Mouse (Mus musculus) E14TG2a.4 (cell line): ENCODE measurements at regions not wholly inside any gene's neighbourhood (a gene's known extent, or its start where the extent isn't known, plus 50 kb on each side); places are given as distances from the start of the nearest gene placed in this dataset.
A peak's percentile ranks its signal among the peaks of the same experiment; 100 is the strongest.
"Not testable (repeated sequence)": the region's sequence is repeated elsewhere in the genome, so short reads cannot be mapped to it uniquely, and the experiment has no call there.

Experiments used
- H3K27me3 ChIP-seq: 2 replicates; pipeline ENCODE4 v1.6.1; 2014; ENCODE audit warnings: low read length, control low read depth; ENCODE audit not compliant: insufficient read depth
- H3K36me3 ChIP-seq: 2 replicates; pipeline ENCODE4 v1.6.1; 2014; ENCODE audit warnings: low read length, control low read depth; ENCODE audit not compliant: insufficient read depth
- H3K4me1 ChIP-seq: replicated peaks from 2 replicates; pipeline ENCODE4 v1.6.1; 2014; ENCODE audit warnings: low read depth, low read length, control low read depth
- H3K4me3 ChIP-seq: replicated peaks from 2 replicates; pipeline ENCODE4 v1.5.1; 2014; ENCODE audit warnings: mild to moderate bottlenecking, low read length
- H3K9me3 ChIP-seq: 2 replicates; pipeline ENCODE4 v1.6.1; 2014; ENCODE audit warnings: low read length, control low read depth
- CTCF ChIP-seq: conservative IDR thresholded peaks from 2 replicates; pipeline ENCODE4 v1.5.1; 2014; ENCODE audit warnings: low read length
- NANOG ChIP-seq: IDR thresholded peaks from 2 replicates; pipeline ENCODE4 v1.6.1; 2014; ENCODE audit warnings: borderline replicate concordance, low read length, mixed read lengths
- POU5F1 ChIP-seq: IDR thresholded peaks from 2 replicates; pipeline ENCODE4 v1.6.1; 2014; ENCODE audit warnings: low read length, borderline replicate concordance

DNA sequence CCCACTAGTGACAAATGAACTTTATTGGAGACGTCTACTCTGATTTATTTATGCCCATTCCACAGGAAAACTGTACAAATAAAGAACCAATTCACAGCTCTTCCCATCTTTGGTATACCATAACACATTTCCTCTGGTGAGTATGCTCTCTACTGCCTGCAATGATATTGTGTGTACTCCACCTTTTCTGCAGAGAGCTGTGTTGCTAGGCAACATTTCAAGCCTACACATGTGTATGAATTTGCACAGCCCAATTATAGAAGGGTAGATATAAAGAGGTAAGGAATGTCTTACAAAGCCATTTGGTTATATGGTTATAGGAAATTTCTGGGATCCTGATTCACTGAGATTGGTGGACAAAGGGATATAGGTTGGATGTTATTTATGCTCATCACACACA, 227.4 kb downstream of the 4931408C20Rik start:
- Histone ChIP-seq H3K9me3 (no peaks in the 10 kb centered on the region), H3K36me3 (no peaks in the 10 kb centered on the region), H3K4me3 (no peak overlapping the region), H3K27me3 (no peaks in the 10 kb centered on the region), H3K4me1 (no peaks in the 10 kb centered on the region)
- TF ChIP-seq CTCF: no peak
- TF ChIP-seq NANOG: no peak
- no peak for TF ChIP-seq POU5F1

DNA sequence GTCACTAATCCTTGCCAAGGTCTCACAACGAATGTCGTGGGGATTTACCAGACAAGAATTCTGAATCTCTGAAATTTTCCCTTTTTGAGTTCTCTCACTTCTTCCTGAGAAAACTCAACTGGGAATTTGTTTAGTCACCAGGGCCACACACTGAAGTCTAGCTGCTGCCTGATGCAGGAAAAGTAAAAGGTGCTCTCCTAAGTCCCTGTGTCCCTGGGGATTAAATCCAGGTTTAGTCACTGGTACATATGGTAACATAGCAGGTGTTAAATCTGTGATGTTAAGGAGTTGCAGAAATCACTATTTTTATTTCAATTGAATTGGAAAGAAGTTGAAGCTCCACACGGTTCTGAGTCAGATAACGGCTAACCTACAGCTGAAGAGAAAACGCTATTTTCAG, 260.9 kb downstream of the 4931408C20Rik start:
- TF ChIP-seq NANOG (no peak), POU5F1 (no peak), CTCF (no peak)
- H3K4me1 ChIP-seq: no peaks in the 10 kb centered on the region
- no peaks in the 10 kb centered on the region for H3K36me3 ChIP-seq
- H3K27me3 ChIP-seq: no peaks in the 10 kb centered on the region
- H3K9me3 ChIP-seq: no peaks in the 10 kb centered on the region
- no peak overlapping the region for H3K4me3 ChIP-seq

DNA sequence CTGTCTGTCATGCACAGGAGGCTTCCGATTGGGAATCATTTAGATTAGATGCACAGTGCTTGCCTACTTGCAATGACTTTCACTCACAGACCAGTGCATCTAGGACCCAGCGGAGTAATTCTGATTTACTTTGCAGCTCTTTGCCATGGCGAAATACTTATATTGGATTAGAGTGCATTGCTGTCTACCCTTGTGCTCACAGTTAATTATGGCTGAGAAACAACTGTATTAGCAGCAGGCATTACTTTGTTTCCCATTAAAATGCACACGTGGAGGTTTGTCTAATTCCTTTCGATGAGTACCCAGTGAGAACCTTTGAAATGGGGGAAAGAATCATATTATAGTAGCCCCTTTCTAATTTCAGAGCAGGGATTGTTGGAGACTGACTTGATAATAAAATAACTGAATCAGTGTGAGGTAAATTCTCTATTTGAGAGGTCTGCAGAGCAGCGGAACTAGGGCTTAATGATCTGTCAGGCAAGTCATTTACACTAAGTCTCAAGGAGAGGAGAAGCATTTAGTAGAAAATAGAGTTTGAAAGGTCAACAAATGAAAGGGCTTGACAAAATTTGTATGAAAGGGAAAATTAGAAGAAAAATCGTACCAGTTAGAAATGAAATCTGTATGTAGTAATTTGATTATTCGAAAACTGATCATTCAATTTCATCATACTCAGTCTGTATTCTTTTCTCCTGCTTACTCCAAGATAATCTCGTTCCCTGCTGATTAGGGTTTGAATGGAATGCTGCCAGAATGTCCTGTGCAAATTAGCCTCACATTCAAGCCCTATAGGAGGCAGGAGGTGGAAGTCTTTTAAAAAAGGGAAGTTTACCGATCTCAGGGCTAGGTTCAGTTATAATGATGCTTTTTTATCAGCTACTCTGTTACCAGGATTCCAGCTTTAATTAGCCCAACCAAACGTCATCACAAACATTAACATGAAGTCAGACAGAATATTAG, 299.0 kb downstream of the 4931408C20Rik start:
- no peaks in the 10 kb centered on the region for H3K36me3 ChIP-seq
- TF ChIP-seq POU5F1: no peak
- no peak for TF ChIP-seq NANOG
- TF ChIP-seq CTCF: no peak
- H3K4me3 ChIP-seq: no peak overlapping the region
- no peaks in the 10 kb centered on the region for H3K9me3 ChIP-seq
- H3K27me3 ChIP-seq: no peaks in the 10 kb centered on the region
- peaks cover 9% of the 10 kb centered on the region; the same call in 1 of the 2 replicates for H3K4me1 ChIP-seq

DNA sequence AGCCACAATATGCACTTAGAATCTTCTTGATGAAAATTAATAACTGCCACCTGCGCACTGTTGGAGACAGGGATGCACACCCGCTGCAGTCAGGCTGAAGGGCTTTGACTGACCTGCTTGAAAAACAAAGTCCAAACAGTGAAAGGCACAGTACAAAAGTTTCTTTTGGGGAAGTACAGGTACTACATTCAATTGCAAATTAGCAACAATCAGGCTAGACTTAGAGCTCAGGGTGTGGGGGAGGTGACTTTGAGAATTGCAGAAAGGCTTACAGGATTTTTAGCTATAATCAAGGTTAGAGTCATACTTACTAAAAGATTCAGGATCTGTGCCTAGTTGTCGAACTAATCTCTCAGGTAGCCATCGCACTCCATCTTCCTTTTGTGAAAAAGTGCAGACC, 346.7 kb downstream of the 4931408C20Rik start:
- Histone ChIP-seq H3K9me3 (peaks cover 12% of the 10 kb centered on the region), H3K27me3 (no peaks in the 10 kb centered on the region), H3K4me1 (0 out of 2 replicates have a peak, but pooled peaks cover 4% of the 10 kb centered on the region), H3K4me3 (no peak overlapping the region), H3K36me3 (no peaks in the 10 kb centered on the region)
- no peak for TF ChIP-seq CTCF
- TF ChIP-seq NANOG: peak; percentile 89
- 0 out of 2 replicates have a peak, but pooled peaks have one; percentile 16 for TF ChIP-seq POU5F1

DNA sequence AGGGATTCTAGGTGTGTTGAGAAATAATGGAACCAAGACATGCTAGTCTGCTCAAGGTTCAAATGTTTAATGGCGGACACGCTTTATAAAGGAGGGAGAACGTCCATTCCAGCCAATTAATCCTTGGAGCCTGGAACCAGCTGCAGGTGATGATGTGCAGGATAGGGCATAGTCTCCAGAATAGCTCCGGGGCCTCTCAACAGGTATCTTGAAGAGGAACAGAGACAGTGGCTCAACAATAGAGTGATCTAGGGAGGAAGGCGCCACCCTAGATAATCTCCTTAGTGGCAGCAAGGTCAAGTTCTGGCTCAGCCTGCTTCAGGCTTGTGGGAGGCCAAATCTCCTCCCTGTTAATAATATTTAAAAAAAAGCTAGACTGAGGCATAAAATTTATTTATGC, 347.4 kb downstream of the 4931408C20Rik start:
- H3K4me3 ChIP-seq, H3K36me3 ChIP-seq, H3K27me3 ChIP-seq: not testable (repeated sequence)

DNA sequence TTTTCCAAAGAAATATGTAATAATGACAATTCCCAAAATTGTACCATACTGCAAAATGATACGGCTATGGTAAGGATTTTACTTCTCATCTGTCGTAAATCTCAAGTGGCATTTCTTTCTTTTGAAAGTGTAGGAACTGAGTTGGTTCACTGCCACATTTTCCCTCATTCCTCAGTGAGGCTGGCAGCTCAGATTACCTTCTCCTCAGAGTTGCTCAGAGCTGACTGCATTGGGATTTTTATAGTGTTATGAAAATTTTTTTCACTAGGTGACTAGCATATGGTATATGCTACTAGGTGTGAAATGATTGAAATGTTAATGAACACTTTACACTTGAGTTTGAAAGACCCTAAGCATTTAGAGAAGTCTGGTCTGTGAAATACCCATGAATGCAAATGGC, 397.7 kb downstream of the 4931408C20Rik start:
- Histone ChIP-seq H3K9me3 (no peaks in the 10 kb centered on the region), H3K27me3 (no peaks in the 10 kb centered on the region), H3K4me3 (no peak overlapping the region), H3K4me1 (no peaks in the 10 kb centered on the region), H3K36me3 (no peaks in the 10 kb centered on the region)
- TF ChIP-seq POU5F1 (no peak), CTCF (no peak), NANOG (no peak)

More for the DNA sequence above, 347.4 kb downstream of the 4931408C20Rik start:
- not testable (repeated sequence) for H3K4me1 ChIP-seq, H3K9me3 ChIP-seq

DNA sequence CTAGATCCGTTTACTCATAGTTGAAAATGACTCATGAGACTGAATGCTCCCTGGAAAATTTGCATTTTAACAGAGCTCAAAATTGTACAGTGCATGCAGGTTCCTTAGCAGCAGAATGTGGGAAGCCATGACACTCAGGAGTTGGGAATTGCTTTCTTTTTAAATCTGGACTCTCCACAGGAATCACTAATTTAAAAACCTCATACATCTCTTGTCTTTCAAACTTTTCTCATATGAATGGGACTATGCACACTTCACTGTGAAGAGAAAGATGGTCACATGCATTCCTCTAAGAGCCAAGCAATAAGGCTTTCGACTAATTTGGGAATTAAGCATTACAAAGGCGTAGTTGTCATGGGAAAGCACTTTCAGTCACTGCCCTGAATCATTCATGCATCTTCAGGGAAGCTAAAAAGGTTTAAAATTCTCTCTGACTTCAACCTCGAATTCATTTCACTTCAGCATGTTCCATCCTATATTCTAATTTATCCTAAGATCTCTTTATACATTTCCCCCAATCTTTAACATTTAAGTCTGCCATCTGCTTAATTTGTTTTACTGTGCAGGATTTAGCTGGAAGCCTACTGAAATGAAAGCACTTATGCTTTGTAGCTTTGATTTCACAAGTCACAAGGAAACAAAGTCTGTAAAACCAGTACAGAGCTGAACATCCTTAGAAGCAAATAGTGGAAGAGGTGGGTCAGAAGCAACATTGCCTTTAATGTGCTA, 404.2 kb downstream of the 4931408C20Rik start:
- Histone ChIP-seq H3K9me3 (no peaks in the 10 kb centered on the region), H3K4me1 (no peaks in the 10 kb centered on the region), H3K27me3 (no peaks in the 10 kb centered on the region), H3K4me3 (no peak overlapping the region), H3K36me3 (no peaks in the 10 kb centered on the region)
- TF ChIP-seq POU5F1: no peak
- no peak for TF ChIP-seq NANOG

DNA sequence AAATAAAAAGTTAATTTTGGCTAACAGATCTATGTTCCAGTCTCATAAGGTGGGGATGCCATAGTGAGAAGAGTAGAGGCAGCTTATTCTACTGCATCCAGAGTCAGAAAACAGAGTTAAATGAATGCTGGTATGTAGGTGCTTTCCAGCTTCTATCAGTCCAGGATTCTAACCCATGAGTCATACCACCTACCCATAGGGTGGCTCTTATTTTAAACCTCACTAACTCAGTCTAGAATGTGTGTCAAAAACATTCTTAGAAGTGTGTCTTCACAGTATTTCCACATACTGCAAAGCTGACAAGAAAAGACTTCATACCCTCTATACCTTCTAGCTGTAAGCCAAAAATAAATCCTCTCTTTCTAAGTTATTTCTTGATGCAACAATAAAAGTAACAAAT, 410.7 kb downstream of the 4931408C20Rik start:
- H3K4me1 ChIP-seq: no peaks in the 10 kb centered on the region
- H3K27me3 ChIP-seq: no peaks in the 10 kb centered on the region
- H3K9me3 ChIP-seq: no peaks in the 10 kb centered on the region
- H3K4me3 ChIP-seq: no peak overlapping the region
- TF ChIP-seq POU5F1 (no peak), CTCF (no peak), NANOG (no peak)
- no peaks in the 10 kb centered on the region for H3K36me3 ChIP-seq
